Mouse (Mus musculus): ENCODE data around the gene Stk24. TPM values are rescaled to one million over a fixed set of nuclear protein-coding genes. Genes with fewer than 3 reads are reported as not detected.
A peak's percentile ranks its signal among the peaks of the same experiment; 100 is the strongest.

Stk24 gene
- polyA plus RNA-seq, 1 experiment from 2014 or later = 48.9 TPM

GRCm38 (mm10) chr14:121358327-121358726 is 21.5 kb downstream of the Stk24 start:
- Histone ChIP-seq H3K4me2 (ENCODE audit: low read length) (no peak overlapping the region), H3K36me3 (ENCODE audit: control insufficient read depth, insufficient read depth, low read length) (0 out of 2 replicates have a peak, but pooled peaks cover 5% of the 10 kb centered on the region), H3K9ac (ENCODE audit: low read length) (peak overlapping the region; percentile 30; the same call in 1 of the 2 replicates), H3K9me3 (ENCODE audit: control insufficient read depth, low read length) (no peaks in the 10 kb centered on the region), H3K4me3 (ENCODE audit: control insufficient read depth in 1 of 2, insufficient read depth in 1 of 2, low read depth in 1 of 2, low read length in 2 of 2) (no peak overlapping the region), H3K27ac (replicated peaks in 1 of 2; ENCODE audit: control insufficient read depth in 1 of 2, insufficient read depth in 1 of 2, low read depth in 2 of 2, low read length in 2 of 2) (0 out of 4 replicates have a peak overlapping the region, but pooled peaks of 1 of the 2 experiments have one; percentile 20), H3K4me1 (ENCODE audit: control insufficient read depth in 2 of 2, insufficient read depth in 2 of 2, low read length in 2 of 2) (peaks cover 50 to 81% of the 10 kb centered on the region in 2 experiments), H3K27me3 (ENCODE audit: control insufficient read depth, insufficient read depth, low read length) (no peaks in the 10 kb centered on the region)
- ATAC-seq (ENCODE audit: insufficient number of reproducible peaks, insufficient read depth, low FRiP score, low read depth) = no peak
- WGBS = 88% methylated on average over 1 of the region's 1 CpGs

GRCm38 (mm10) chr14:121356336-121356862 is 23.4 kb downstream of the Stk24 start:
- H3K4me3 ChIP-seq (ENCODE audit: control insufficient read depth in 1 of 2, insufficient read depth in 1 of 2, low read depth in 1 of 2, low read length in 2 of 2) = no peak overlapping the region
- no peak for ATAC-seq (ENCODE audit: insufficient number of reproducible peaks, insufficient read depth, low FRiP score, low read depth)
- no peaks in the 10 kb centered on the region for H3K27me3 ChIP-seq (ENCODE audit: control insufficient read depth, insufficient read depth, low read length)
- peaks cover 51 to 82% of the 10 kb centered on the region in 2 experiments for H3K4me1 ChIP-seq (ENCODE audit: control insufficient read depth in 2 of 2, insufficient read depth in 2 of 2, low read length in 2 of 2)
- peak overlapping the region; percentile 0; the same call in 1 of the 2 replicates for H3K4me2 ChIP-seq (ENCODE audit: low read length)
- no peak overlapping the region for H3K9ac ChIP-seq (ENCODE audit: low read length)
- WGBS = 34% methylated on average over 8 of the region's 8 CpGs
- H3K9me3 ChIP-seq (ENCODE audit: control insufficient read depth, low read length) = no peaks in the 10 kb centered on the region
- H3K27ac ChIP-seq (replicated peaks in 1 of 2; ENCODE audit: control insufficient read depth in 1 of 2, insufficient read depth in 1 of 2, low read depth in 2 of 2, low read length in 2 of 2) = peak overlapping the region; percentile 7 to 37; a peak in 2 of 4 replicates
- H3K36me3 ChIP-seq (ENCODE audit: control insufficient read depth, insufficient read depth, low read length) = 0 out of 2 replicates have a peak, but pooled peaks cover 5% of the 10 kb centered on the region

GRCm38 (mm10) chr14:121355732-121356131 is 24.1 kb downstream of the Stk24 start:
- H3K4me2 ChIP-seq (ENCODE audit: low read length) = no peak overlapping the region
- H3K27me3 ChIP-seq (ENCODE audit: control insufficient read depth, insufficient read depth, low read length) = no peaks in the 10 kb centered on the region
- H3K27ac ChIP-seq (replicated peaks in 1 of 2; ENCODE audit: control insufficient read depth in 1 of 2, insufficient read depth in 1 of 2, low read depth in 2 of 2, low read length in 2 of 2) = 0 out of 4 replicates have a peak overlapping the region, but pooled peaks of 1 of the 2 experiments have one; percentile 7
- no peak overlapping the region for H3K4me3 ChIP-seq (ENCODE audit: control insufficient read depth in 1 of 2, insufficient read depth in 1 of 2, low read depth in 1 of 2, low read length in 2 of 2)
- WGBS = 21% methylated on average over 6 of the region's 6 CpGs
- no peak for ATAC-seq (ENCODE audit: insufficient number of reproducible peaks, insufficient read depth, low FRiP score, low read depth)
- no peaks in the 10 kb centered on the region for H3K9me3 ChIP-seq (ENCODE audit: control insufficient read depth, low read length)
- 0 out of 2 replicates have a peak, but pooled peaks cover 3% of the 10 kb centered on the region for H3K36me3 ChIP-seq (ENCODE audit: control insufficient read depth, insufficient read depth, low read length)
- H3K4me1 ChIP-seq (ENCODE audit: control insufficient read depth in 2 of 2, insufficient read depth in 2 of 2, low read length in 2 of 2) = peaks cover 47 to 80% of the 10 kb centered on the region in 2 experiments
- H3K9ac ChIP-seq (ENCODE audit: low read length) = no peak overlapping the region

- Histone ChIP-seq H3K4me2 (ENCODE audit: low read length) (no peak overlapping the region), H3K4me1 (ENCODE audit: control insufficient read depth in 2 of 2, insufficient read depth in 2 of 2, low read length in 2 of 2) (peaks cover 44 to 80% of the 10 kb centered on the region in 2 experiments), H3K27me3 (ENCODE audit: control insufficient read depth, insufficient read depth, low read length) (no peaks in the 10 kb centered on the region), H3K27ac (replicated peaks in 1 of 2; ENCODE audit: control insufficient read depth in 1 of 2, insufficient read depth in 1 of 2, low read depth in 2 of 2, low read length in 2 of 2) (no peak overlapping the region), H3K9ac (ENCODE audit: low read length) (no peak overlapping the region), H3K4me3 (ENCODE audit: control insufficient read depth in 1 of 2, insufficient read depth in 1 of 2, low read depth in 1 of 2, low read length in 2 of 2) (no peak overlapping the region), H3K36me3 (ENCODE audit: control insufficient read depth, insufficient read depth, low read length) (no peaks in the 10 kb centered on the region), H3K9me3 (ENCODE audit: control insufficient read depth, low read length) (no peaks in the 10 kb centered on the region)
- 72% methylated on average over 10 of the region's 10 CpGs for WGBS
- no peak for ATAC-seq (ENCODE audit: insufficient number of reproducible peaks, insufficient read depth, low FRiP score, low read depth)
Measured at GRCm38 (mm10) chr14:121353648-121354377, 26.0 kb downstream of the Stk24 start.

GRCm38 (mm10) chr14:121352744-121353143 is 27.1 kb downstream of the Stk24 start:
- H3K27me3 ChIP-seq (ENCODE audit: control insufficient read depth, insufficient read depth, low read length) = no peaks in the 10 kb centered on the region
- no peak overlapping the region for H3K9ac ChIP-seq (ENCODE audit: low read length)
- no peaks in the 10 kb centered on the region for H3K36me3 ChIP-seq (ENCODE audit: control insufficient read depth, insufficient read depth, low read length)
- H3K27ac ChIP-seq (replicated peaks in 1 of 2; ENCODE audit: control insufficient read depth in 1 of 2, insufficient read depth in 1 of 2, low read depth in 2 of 2, low read length in 2 of 2) = no peak overlapping the region
- H3K4me3 ChIP-seq (ENCODE audit: control insufficient read depth in 1 of 2, insufficient read depth in 1 of 2, low read depth in 1 of 2, low read length in 2 of 2) = no peak overlapping the region
- 86% methylated on average over 6 of the region's 6 CpGs for WGBS
- no peaks in the 10 kb centered on the region for H3K9me3 ChIP-seq (ENCODE audit: control insufficient read depth, low read length)
- H3K4me1 ChIP-seq (ENCODE audit: control insufficient read depth in 2 of 2, insufficient read depth in 2 of 2, low read length in 2 of 2) = peaks cover 48 to 80% of the 10 kb centered on the region in 2 experiments
- no peak for ATAC-seq (ENCODE audit: insufficient number of reproducible peaks, insufficient read depth, low FRiP score, low read depth)
- H3K4me2 ChIP-seq (ENCODE audit: low read length) = no peak overlapping the region

GRCm38 (mm10) chr14:121351737-121352136 is 28.1 kb downstream of the Stk24 start:
- ATAC-seq (ENCODE audit: insufficient number of reproducible peaks, insufficient read depth, low FRiP score, low read depth) = no peak
- Histone ChIP-seq H3K9ac (ENCODE audit: low read length) (no peak overlapping the region), H3K4me1 (ENCODE audit: control insufficient read depth in 2 of 2, insufficient read depth in 2 of 2, low read length in 2 of 2) (peaks cover 53 to 79% of the 10 kb centered on the region in 2 experiments), H3K27ac (replicated peaks in 1 of 2; ENCODE audit: control insufficient read depth in 1 of 2, insufficient read depth in 1 of 2, low read depth in 2 of 2, low read length in 2 of 2) (no peak overlapping the region), H3K36me3 (ENCODE audit: control insufficient read depth, insufficient read depth, low read length) (no peaks in the 10 kb centered on the region), H3K4me2 (ENCODE audit: low read length) (no peak overlapping the region), H3K27me3 (ENCODE audit: control insufficient read depth, insufficient read depth, low read length) (no peaks in the 10 kb centered on the region), H3K9me3 (ENCODE audit: control insufficient read depth, low read length) (no peaks in the 10 kb centered on the region), H3K4me3 (ENCODE audit: control insufficient read depth in 1 of 2, insufficient read depth in 1 of 2, low read depth in 1 of 2, low read length in 2 of 2) (no peak overlapping the region)
- WGBS = 85% methylated on average over 4 of the region's 4 CpGs

GRCm38 (mm10) chr14:121350011-121350410 is 29.8 kb downstream of the Stk24 start:
- ATAC-seq (ENCODE audit: insufficient number of reproducible peaks, insufficient read depth, low FRiP score, low read depth) = no peak
- no peaks in the 10 kb centered on the region for H3K9me3 ChIP-seq (ENCODE audit: control insufficient read depth, low read length)
- H3K4me2 ChIP-seq (ENCODE audit: low read length) = no peak overlapping the region
- H3K9ac ChIP-seq (ENCODE audit: low read length) = no peak overlapping the region
- H3K27me3 ChIP-seq (ENCODE audit: control insufficient read depth, insufficient read depth, low read length) = no peaks in the 10 kb centered on the region
- WGBS = 46% methylated on average over 8 of the region's 8 CpGs
- H3K36me3 ChIP-seq (ENCODE audit: control insufficient read depth, insufficient read depth, low read length) = no peaks in the 10 kb centered on the region
- H3K27ac ChIP-seq (replicated peaks in 1 of 2; ENCODE audit: control insufficient read depth in 1 of 2, insufficient read depth in 1 of 2, low read depth in 2 of 2, low read length in 2 of 2) = peak overlapping the region in 1 of 2 experiments; percentile 63; a peak in 2 of 4 replicates
- peaks cover 44 to 77% of the 10 kb centered on the region in 2 experiments for H3K4me1 ChIP-seq (ENCODE audit: control insufficient read depth in 2 of 2, insufficient read depth in 2 of 2, low read length in 2 of 2)
- no peak overlapping the region for H3K4me3 ChIP-seq (ENCODE audit: control insufficient read depth in 1 of 2, insufficient read depth in 1 of 2, low read depth in 1 of 2, low read length in 2 of 2)

Data from heart, embryonic 14.5 days (tissue).